Mouse (Mus musculus) central nervous system, embryonic 18 days (tissue): ENCODE measurements around the gene Pfdn6. TPM values are rescaled to one million over a fixed set of nuclear protein-coding genes. Genes with fewer than 3 reads are reported as not detected.

Experiments
- polyA plus RNA-seq: library from polyadenylated mRNA; depleted of rRNA; stranded (reverse); fragments of >200 nt; gene quantifications from 2 replicates; pipeline ENCODE4 v1.2.3, GENCODE M21; 2012; rRNA removed

The Pfdn6 gene
- 117 and 126 TPM in 2 replicates for polyA plus RNA-seq

DNA sequence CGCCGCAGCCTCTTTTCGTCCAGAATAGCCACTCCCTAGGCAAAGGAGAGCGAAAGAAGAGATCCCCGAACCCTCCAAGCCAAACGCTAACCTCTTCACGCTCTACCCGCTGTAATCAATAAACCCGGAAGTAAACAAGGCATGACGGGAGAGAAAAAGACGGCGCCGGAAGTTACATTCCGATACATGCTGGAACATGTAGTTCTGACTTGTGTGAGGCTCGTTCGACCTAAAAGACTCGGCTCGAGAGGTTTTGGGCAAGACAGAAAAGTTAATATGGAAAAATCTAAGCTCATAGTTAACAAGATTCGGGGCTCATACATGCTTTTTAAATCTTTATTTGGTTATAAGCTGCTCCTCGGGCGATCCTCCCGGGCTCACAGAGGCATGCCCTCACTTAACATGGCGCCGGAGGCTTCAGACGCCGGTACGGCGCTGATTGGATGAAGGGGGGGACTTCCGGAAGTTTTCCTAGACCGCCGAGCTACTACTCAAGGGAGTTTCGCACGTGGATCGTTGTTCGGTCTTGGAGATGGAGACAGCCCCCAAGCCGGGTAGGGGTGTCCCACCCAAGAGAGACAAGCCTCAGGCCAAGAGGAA lies at the start of gene Pfdn6, which contains the start of gene Wdr46:
TSS of gene Pfdn6 (minus strand) at position 138 of the 600 bp plus-strand sequence.
TSS of gene Wdr46 (plus strand) at position 455 of the 600 bp plus-strand sequence.

DNA sequence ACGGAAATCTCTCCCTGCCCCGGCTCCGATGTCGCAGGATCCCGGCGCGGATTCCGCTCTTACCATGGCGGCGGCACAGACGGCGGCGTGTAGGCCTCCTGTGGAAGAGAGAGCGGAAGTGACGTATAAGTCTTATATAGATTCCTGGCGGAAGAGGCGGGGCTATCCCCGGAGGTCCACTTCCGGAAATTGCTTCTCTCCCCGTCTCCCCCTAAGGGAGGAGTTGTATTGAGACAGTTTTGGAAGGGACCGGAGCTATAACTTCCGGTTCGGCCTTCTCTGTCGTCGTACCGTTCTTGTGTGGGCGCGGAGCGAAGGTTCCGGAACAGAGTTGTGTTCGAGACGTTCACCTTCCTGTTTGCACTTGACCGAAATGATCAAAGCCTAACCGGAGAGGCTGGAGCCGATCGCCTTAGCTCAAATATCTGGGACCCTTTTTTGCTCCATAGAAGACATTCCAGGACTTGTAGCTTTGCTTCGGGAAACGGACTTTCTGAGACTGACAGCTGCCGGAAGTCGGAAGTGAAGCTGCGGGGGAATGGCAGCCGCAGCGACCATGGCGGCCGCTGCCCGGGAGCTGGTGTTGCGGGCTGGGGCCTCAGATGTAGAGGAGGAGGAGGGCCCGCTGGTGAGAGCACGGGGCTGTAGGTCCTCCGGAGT lies 15.5 kb upstream of the Pfdn6 start, which contains the start of the genes Vps52 and Rps18:
TSS of gene Vps52 (plus strand) at position 258 of the 660 bp plus-strand sequence.
TSS of gene Rps18 (minus strand) at position 447 of the 660 bp plus-strand sequence.

DNA sequence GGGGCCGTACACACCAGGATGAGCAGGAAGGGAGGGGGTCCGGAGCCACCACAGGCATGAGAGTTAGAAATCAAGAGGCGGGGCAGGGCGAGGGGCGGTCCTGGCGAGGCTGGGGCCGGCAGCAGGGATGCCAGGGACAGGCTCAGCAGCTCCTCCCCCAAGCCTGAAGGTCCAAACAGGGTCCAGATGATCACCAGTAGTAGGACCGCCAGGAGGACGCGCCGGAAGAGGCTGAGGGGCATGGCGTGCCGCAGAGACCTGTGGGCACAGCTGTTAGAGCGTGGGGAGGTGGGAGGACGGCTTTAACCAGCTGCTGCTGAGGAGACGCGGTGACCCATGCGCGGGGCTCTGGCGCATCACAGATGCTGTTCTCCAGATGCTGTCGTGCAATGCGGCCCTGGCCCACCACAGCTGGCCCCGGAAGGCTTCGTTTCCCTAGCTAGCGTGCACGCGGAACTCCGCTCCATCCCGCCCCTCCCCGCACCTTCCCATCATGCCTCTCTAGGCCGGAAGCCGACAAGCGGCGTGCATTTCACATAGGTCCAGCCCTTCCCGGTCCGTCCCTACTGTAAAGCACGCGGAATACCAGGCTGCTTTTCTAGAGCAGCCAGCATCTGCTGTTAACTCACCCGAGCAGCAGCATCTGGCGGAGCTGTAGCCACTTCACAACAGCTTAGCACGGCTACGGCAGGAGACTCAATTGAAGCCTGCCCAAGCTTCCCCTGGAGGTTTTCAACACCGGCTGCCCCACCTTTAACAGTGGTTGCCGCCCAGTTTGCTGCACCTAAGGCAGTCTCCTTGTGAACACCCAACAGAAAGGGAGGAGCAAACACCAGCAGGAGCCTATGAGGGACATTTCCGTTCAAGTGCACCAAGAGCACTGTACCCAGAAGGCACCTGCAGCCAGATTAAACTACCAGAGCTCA lies 11.1 kb upstream of the Pfdn6 start, which contains the start of gene B3galt4:
TSS of gene B3galt4 (minus strand) at position 468 of the 926 bp plus-strand sequence.

DNA sequence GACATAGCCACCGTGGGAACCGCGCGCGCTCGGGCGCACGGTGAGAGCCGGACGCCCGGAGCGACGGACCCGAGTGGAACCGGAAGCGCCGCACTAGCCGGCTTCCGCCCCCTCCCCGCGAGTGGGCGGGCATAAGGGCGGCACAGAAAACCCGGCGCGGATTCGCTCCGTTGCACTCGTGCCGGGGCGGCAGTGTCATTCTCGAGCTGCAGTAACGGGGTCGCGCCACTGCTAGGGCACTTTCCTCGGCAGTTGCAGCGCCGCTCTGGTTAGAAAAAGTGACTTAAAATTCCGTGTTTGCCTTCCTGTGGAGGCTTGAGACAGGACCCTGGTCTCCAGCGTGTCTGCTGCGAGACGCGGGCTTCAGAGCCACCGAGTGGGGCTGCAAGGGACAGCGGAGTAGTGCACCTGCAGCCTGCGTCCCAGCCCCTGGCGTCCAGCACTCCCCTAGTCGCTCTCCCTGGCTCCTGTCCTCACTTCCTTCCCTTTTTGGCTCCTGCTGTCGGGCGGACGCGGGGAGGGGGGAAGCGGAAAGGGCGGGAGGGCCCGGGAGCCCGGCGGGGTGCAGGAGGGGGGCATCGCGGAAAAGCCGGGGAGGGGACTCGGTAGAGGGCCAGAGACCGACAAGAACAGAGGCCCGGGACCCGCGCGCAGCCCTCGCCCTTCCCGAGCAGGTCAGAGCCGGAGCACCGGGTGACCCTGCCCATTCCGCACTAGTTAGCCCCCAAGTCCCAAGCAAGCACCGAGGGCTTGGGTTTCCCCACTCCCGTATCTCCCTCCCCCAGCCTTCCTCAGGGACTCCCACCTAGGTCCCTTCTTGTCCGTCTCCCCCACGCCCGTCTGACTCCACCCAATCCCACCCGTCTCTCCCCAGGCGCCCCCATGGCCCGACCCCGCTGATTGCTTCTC lies 10.5 kb downstream of the Pfdn6 start, which contains the start of gene Rgl2:
TSS of gene Rgl2 (plus strand) at position 173 of the 909 bp plus-strand sequence.

DNA sequence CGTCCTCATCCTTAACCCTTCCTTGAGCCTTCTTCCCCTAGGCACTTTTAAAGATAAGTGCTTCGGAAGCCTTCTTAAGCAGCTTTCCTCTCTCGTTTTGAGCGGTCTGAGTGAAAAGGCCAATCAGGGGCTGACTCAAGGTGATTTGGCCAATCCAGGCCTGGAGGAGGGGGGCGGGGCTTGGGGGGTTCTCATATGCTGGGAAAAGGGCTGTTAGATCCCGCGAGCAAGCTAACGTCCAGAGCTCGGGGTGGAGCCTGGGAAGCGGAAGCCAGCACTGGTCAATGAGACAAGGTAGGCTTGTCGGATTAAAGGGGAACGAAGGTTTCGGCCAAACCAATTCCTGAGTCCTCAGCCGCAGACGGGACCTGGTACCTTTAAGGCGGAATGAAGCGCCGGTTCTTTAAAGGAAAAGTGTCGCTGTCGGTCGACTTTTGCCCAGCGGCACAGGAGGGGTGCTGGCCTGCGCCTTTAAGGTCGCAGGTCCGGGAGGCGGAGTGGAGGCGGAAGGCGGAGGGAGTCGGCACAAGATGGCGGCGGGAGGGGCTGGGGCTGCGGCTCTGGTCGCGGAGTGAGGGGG lies 24.4 kb downstream of the Pfdn6 start, which contains the start of the genes Tapbp and Zbtb22:
TSS of gene Tapbp (plus strand) at position 229 of the 580 bp plus-strand sequence.
TSS of gene Zbtb22 (plus strand) at position 234 of the 580 bp plus-strand sequence.

DNA sequence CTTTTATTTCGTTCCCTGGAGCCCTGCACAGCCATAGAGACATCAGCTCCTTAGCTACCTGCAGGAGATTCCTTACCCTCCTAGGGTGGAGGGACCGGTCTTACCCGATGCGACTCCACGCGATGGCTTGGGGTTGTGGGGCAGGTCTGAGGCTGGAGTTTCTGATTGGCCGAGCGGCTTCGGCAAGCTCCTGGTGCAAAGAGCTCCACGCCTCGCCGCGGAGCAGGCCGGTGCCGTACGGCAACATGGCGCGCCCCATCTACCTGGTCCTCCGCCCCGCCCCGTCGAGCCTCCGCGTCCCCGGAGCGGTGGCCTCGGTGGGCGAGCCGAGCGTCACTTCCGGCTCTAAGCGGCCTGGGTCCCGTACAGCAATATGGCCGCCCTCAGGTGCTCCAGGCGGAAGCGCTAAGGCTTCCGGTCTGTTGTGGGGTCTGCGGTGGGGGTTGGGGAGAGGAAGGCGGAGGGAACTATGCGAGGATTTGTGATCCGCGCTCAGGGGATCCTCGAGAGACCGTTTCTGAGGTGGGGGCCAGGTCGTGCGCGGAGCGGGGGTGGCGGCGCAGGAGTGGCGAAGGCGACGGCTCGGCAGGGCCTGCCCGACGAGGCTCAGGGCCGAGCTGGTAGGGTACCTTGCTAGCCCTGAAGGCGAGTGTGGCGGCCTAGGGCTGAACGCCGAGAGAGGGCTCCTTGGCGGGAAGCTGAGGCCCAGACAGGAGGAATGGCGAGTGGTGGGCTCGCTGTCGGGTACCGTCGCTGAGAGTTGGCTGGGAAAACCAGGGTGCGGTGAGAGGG lies 30.9 kb downstream of the Pfdn6 start, which contains the start of gene Daxx:
TSS of gene Daxx (plus strand) at position 338 of the 792 bp plus-strand sequence.

DNA sequence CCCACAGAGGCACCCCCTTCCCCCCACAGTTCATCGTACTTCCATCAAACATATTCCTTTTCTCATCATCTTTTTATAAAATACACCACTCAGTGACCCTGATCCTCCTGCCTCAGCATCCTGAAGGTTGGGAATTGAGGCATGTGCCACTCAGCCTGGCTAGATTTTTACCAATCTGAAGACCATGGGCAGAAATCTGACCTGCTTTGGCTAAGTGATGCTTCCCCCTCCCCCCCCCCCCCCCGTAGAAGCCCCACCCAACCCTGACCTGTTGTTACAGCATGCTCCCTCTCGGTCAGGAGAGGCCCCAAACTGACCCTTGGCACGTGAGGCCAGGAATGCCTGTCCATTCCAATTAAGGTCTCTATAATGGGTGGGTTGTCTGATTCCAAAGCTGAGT lies 35.3 kb downstream of the Pfdn6 start, which contains the start of gene Platr17:
TSS of gene Platr17 (plus strand) at position 301 of the 400 bp plus-strand sequence.

DNA sequence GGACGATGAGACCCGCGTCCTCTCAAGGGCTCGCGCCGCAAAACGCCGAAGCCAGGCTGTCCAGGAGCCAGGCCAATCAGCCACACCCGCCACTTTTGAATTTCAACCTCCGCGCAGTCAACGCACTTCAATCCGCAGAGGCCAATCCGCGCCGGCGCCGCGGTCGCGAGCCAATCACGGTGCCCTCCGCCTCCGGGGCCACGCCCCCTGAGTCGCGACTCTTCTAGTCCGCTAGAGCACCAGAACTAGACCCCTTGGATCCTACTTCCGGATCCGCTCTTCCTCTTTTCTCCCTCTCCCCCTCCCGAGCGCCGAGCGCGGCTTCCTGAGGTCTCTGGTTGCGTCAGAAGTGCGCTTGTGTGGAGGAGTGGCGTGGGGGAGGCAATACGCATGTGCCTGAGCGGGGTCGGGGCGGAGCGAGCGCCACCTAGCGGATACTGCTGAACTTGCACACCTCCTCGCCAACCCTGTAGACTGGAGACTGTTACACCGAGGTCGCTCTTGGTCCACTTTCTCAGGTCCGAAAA lies 49.5 kb downstream of the Pfdn6 start, which contains the start of gene Kifc1:
TSS of gene Kifc1 (minus strand) at position 129 of the 527 bp plus-strand sequence.

Other genes with a start within 250 kb of the Pfdn6 start
- 65.0 and 70.7 TPM in 2 replicates for gene March2, start 221.7 kb downstream of the Pfdn6 start, polyA plus RNA-seq
- 523 and 577 TPM in 2 replicates for gene Rab11b, start 179.8 kb downstream of the Pfdn6 start, polyA plus RNA-seq
- gene Angptl4, start 158.5 kb downstream of the Pfdn6 start, polyA plus RNA-seq, result 7.9 and 9.8 TPM in 2 replicates
- 64.5 and 79.4 TPM in 2 replicates for gene Kank3, start 129.8 kb downstream of the Pfdn6 start, polyA plus RNA-seq
- gene Rps28, start 115.8 kb downstream of the Pfdn6 start, polyA plus RNA-seq, result 1,131 and 1,306 TPM in 2 replicates
- gene Ndufa7, start 115.8 kb downstream of the Pfdn6 start, polyA plus RNA-seq, result 333 and 341 TPM in 2 replicates
- gene Cd320, start 97.3 kb downstream of the Pfdn6 start, polyA plus RNA-seq, result 29.8 and 36.6 TPM in 2 replicates
- gene Gm7029, start 66.5 kb downstream of the Pfdn6 start, polyA plus RNA-seq, result not detected in 2 replicates
- gene Kifc1, start 49.7 kb downstream of the Pfdn6 start, polyA plus RNA-seq, result 12.0 and 13.5 TPM in 2 replicates
- 0.21 and 0.24 TPM in 2 replicates for gene Platr17, start 35.2 kb downstream of the Pfdn6 start, polyA plus RNA-seq
- 39.3 and 40.5 TPM in 2 replicates for gene Daxx, start 30.9 kb downstream of the Pfdn6 start, polyA plus RNA-seq
- gene Tapbp, start 24.4 kb downstream of the Pfdn6 start, polyA plus RNA-seq, result 14.7 and 16.0 TPM in 2 replicates
- 26.4 and 28.4 TPM in 2 replicates for gene Zbtb22, start 24.4 kb downstream of the Pfdn6 start, polyA plus RNA-seq
- 183 and 190 TPM in 2 replicates for gene Rgl2, start 10.8 kb downstream of the Pfdn6 start, polyA plus RNA-seq
- 20.5 and 22.2 TPM in 2 replicates for gene Wdr46, start 317 bp upstream of the Pfdn6 start, polyA plus RNA-seq
- 10.4 and 11.6 TPM in 2 replicates for gene B3galt4, start 11.1 kb upstream of the Pfdn6 start, polyA plus RNA-seq
- 58.2 and 62.1 TPM in 2 replicates for gene Vps52, start 15.5 kb upstream of the Pfdn6 start, polyA plus RNA-seq
- 648 and 656 TPM in 2 replicates for gene Rps18, start 15.7 kb upstream of the Pfdn6 start, polyA plus RNA-seq
- gene H2-K1, start 60.0 kb upstream of the Pfdn6 start, polyA plus RNA-seq, result 24.0 and 24.8 TPM in 2 replicates
- 48.8 and 51.4 TPM in 2 replicates for gene Ring1, start 84.3 kb upstream of the Pfdn6 start, polyA plus RNA-seq
- 98.3 and 102 TPM in 2 replicates for gene H2-Ke6, start 87.7 kb upstream of the Pfdn6 start, polyA plus RNA-seq
- gene Slc39a7, start 91.3 kb upstream of the Pfdn6 start, polyA plus RNA-seq, result 112 TPM in 2 replicates
- gene Rxrb, start 91.5 kb upstream of the Pfdn6 start, polyA plus RNA-seq, result 82.1 and 83.7 TPM in 2 replicates
- gene Col11a2, start 99.1 kb upstream of the Pfdn6 start, polyA plus RNA-seq, result 10.7 and 17.0 TPM in 2 replicates
- gene H2-Oa, start 152.0 kb upstream of the Pfdn6 start, polyA plus RNA-seq, result 0.06 and 0.19 TPM in 2 replicates
- 15.7 and 16.4 TPM in 2 replicates for gene H2-DMa, start 179.2 kb upstream of the Pfdn6 start, polyA plus RNA-seq
- 144 and 169 TPM in 2 replicates for gene Brd2, start 182.3 kb upstream of the Pfdn6 start, polyA plus RNA-seq
- gene H2-DMb2, start 203.0 kb upstream of the Pfdn6 start, polyA plus RNA-seq, result 0.63 and 1.0 TPM in 2 replicates
- 1.9 and 2.2 TPM in 2 replicates for gene H2-DMb1, start 212.7 kb upstream of the Pfdn6 start, polyA plus RNA-seq
- 4.8 and 4.9 TPM in 2 replicates for gene Tap1, start 247.2 kb upstream of the Pfdn6 start, polyA plus RNA-seq
- gene Psmb9, start 247.4 kb upstream of the Pfdn6 start, polyA plus RNA-seq, result 1.2 and 1.5 TPM in 2 replicates